ENCODE assay signal across 12 mouse cellular contexts in genomic region chr4:125556405-125557308, GRCm38 (mm10).
DNase-seq lines count a peak whose midpoint lies in the region; ATAC-seq and TF ChIP-seq lines count a peak whose summit lies in the region.
"Had no signal": no experiment of that assay in that cellular context is flagged by ENCODE, and none has a peak within 500 bp of the region (broad histone marks: within the 10 kb centered on the region; RNA-seq: fewer than 3 reads in every experiment).

No protein-coding gene starts in this region.

- H3K9ac ChIP-seq in hindbrain, postnatal 0 days (replicated peaks; ENCODE audit: low read length) = no peak overlapping the region
- H3K9ac ChIP-seq in hindbrain, embryonic 14.5 days = no peak overlapping the region
- H3K9ac ChIP-seq: heart, embryonic 13.5 days; hindbrain, embryonic 15.5 days had no signal

- 0 out of 2 replicates have a peak, but pooled peaks have one; percentile 21 for ATAC-seq in hindbrain, postnatal 0 days
- no peak for ATAC-seq in hindbrain, embryonic 14.5 days (ENCODE audit: low FRiP score)
- ATAC-seq: forebrain, embryonic 16.5 days had no signal

- peak; percentile 34 for DNase-seq in adrenal gland, postnatal 10 days
- no peak for DNase-seq in adrenal gland, postnatal 25 days
- peak; percentile 59 for DNase-seq in hindbrain, postnatal 0 days (ENCODE audit: low spot score)
- no peak for DNase-seq in hindbrain, embryonic 14.5 days (ENCODE audit: low spot score)
- peak; percentile 16 for DNase-seq in 3T3-L1 (ENCODE audit: low read depth, low spot score)
- peak; percentile 87 to 91 for DNase-seq in cerebellum, postnatal 10 days
- DNase-seq in MN1 (ENCODE audit: low spot score) = no peak
- no peak for DNase-seq in thymus, postnatal 0 days (ENCODE audit: low spot score)

- WGBS in hindbrain, postnatal 0 days = 64% methylated on average over 14 of the region's 14 CpGs
- WGBS in hindbrain, embryonic 14.5 days = 78% methylated on average over 14 of the region's 14 CpGs

- no peak overlapping the region for H3K27ac ChIP-seq in hindbrain, postnatal 0 days
- H3K27ac ChIP-seq in hindbrain, embryonic 14.5 days = no peak overlapping the region
- H3K27ac ChIP-seq: heart, embryonic 13.5 days; hindbrain, embryonic 15.5 days; stomach, postnatal 0 days had no signal

- no peak for TF ChIP-seq CTCF in hindbrain, postnatal 0 days (IDR thresholded peaks at IDR 0.05; ENCODE audit: low read depth)

- no peaks in the 10 kb centered on the region for H3K36me3 ChIP-seq in hindbrain, postnatal 0 days (ENCODE audit: insufficient read depth, low read length)
- H3K36me3 ChIP-seq in hindbrain, embryonic 14.5 days (replicated peaks; ENCODE audit: control insufficient read depth, insufficient read depth) = no peaks in the 10 kb centered on the region
- H3K36me3 ChIP-seq: heart, embryonic 13.5 days; hindbrain, embryonic 15.5 days had no signal

- peaks cover 6% of the 10 kb centered on the region for H3K4me1 ChIP-seq in hindbrain, postnatal 0 days (ENCODE audit: insufficient read depth, low read length)
- peaks cover 17% of the 10 kb centered on the region for H3K4me1 ChIP-seq in hindbrain, embryonic 14.5 days (replicated peaks; ENCODE audit: control insufficient read depth, insufficient read depth, low read length)
- H3K4me1 ChIP-seq: heart, embryonic 13.5 days had no signal

- no peaks in the 10 kb centered on the region for H3K9me3 ChIP-seq in hindbrain, postnatal 0 days (ENCODE audit: low read length)
- H3K9me3 ChIP-seq in hindbrain, embryonic 14.5 days (ENCODE audit: control insufficient read depth, low read length) = no peaks in the 10 kb centered on the region
- H3K9me3 ChIP-seq: heart, embryonic 13.5 days; hindbrain, embryonic 15.5 days had no signal

- H3K4me2 ChIP-seq in hindbrain, postnatal 0 days (ENCODE audit: low read depth, low read length) = no peak overlapping the region
- no peak overlapping the region for H3K4me2 ChIP-seq in hindbrain, embryonic 14.5 days (replicated peaks)
- H3K4me2 ChIP-seq: heart, embryonic 13.5 days; hindbrain, embryonic 15.5 days had no signal

- no peak overlapping the region for H3K4me3 ChIP-seq in hindbrain, postnatal 0 days (ENCODE audit: low read length)
- no peak overlapping the region for H3K4me3 ChIP-seq in hindbrain, embryonic 14.5 days (replicated peaks; ENCODE audit: low read length)
- H3K4me3 ChIP-seq: heart, embryonic 13.5 days; hindbrain, embryonic 15.5 days had no signal

- H3K27me3 ChIP-seq in hindbrain, postnatal 0 days (ENCODE audit: insufficient read depth, low read length) = no peaks in the 10 kb centered on the region
- H3K27me3 ChIP-seq in hindbrain, embryonic 14.5 days (ENCODE audit: control insufficient read depth, insufficient read depth, low read length) = no peaks in the 10 kb centered on the region
- H3K27me3 ChIP-seq: hindbrain, embryonic 15.5 days had no signal

Comparison
In these comparisons a context has a peak if more than half of its experiments do, and no peak if none do; other contexts are left out.
1. DNase-seq: peak in adrenal gland, postnatal 10 days (single experiment), hindbrain, postnatal 0 days (single experiment), 3T3-L1 (single experiment) and cerebellum, postnatal 10 days (2 of 2); none in adrenal gland, postnatal 25 days (single experiment), hindbrain, embryonic 14.5 days (single experiment), MN1 (single experiment) and thymus, postnatal 0 days (single experiment).